Mouse (Mus musculus) olfactory bulb, adult 2 months (tissue): ENCODE data around the gene Iqsec3.

Experiments used
- CTCF ChIP-seq: fragments of 200-500 bp; IDR thresholded peaks from 2 replicates; pipeline ENCODE4 v1.5.1; 2012; ENCODE audit warnings: low read depth, mild to moderate bottlenecking, low read length, moderate library complexity; ENCODE audit not compliant: insufficient read depth
- POLR2A ChIP-seq: fragments of 200-500 bp; IDR thresholded peaks from 2 replicates; pipeline ENCODE4 v1.6.1; 2012; ENCODE audit warnings: mild to moderate bottlenecking, low read depth, low read length, moderate library complexity; ENCODE audit not compliant: insufficient read depth

DNA sequence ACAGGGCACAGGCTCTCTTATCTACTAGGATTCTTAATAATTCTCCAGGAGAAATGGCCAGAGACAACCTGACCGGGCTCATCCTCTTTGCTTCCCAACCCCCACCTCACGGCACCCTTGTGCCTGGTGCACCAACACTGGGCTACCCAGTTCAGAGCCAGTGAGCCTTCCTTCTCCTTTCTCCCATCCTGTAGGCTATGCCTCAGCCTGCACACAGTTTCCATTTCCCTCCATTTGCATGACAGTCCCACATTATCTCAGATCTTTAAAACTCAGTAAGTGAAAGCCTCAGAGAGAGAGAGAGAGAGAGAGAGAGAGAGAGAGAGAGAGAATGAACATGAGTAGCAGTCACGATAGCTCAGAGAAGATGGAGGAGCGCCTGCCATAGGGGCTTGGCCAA is 95.2 kb downstream of the Iqsec3 start:
- TF ChIP-seq CTCF (no peak), POLR2A (no peak)
